Mouse (Mus musculus): ENCODE results near the gene Fstl4.

Gene Fstl4

GRCm38 (mm10) chr11:52764461-52764893, at the start of gene Fstl4:
Gene Fstl4, plus strand, starts transcription at chr11:52764634.
- DNase-seq (ENCODE audit: low read depth, low spot score), result no peak

- no peak for DNase-seq (ENCODE audit: low read depth, low spot score)
Measured at GRCm38 (mm10) chr11:52718570-52718969, 45.9 kb upstream of the Fstl4 start.

- no peak for DNase-seq (ENCODE audit: low read depth, low spot score)
Measured at GRCm38 (mm10) chr11:52721087-52721486, 43.3 kb upstream of the Fstl4 start.

GRCm38 (mm10) chr11:52722706-52723105, 41.7 kb upstream of the Fstl4 start:
- DNase-seq (ENCODE audit: low read depth, low spot score), result no peak

- DNase-seq (ENCODE audit: low read depth, low spot score), result no peak
Measured at GRCm38 (mm10) chr11:52726001-52726400, 38.4 kb upstream of the Fstl4 start.

- no peak for DNase-seq (ENCODE audit: low read depth, low spot score)
Measured at GRCm38 (mm10) chr11:52728479-52728878, 36.0 kb upstream of the Fstl4 start.

- DNase-seq (ENCODE audit: low read depth, low spot score), result no peak
Measured at GRCm38 (mm10) chr11:52729890-52730289, 34.5 kb upstream of the Fstl4 start.

GRCm38 (mm10) chr11:52731979-52732378, 32.5 kb upstream of the Fstl4 start:
- DNase-seq (ENCODE audit: low read depth, low spot score), result no peak

- no peak for DNase-seq (ENCODE audit: low read depth, low spot score)
Measured at GRCm38 (mm10) chr11:52734493-52735195, 29.8 kb upstream of the Fstl4 start.

- DNase-seq (ENCODE audit: low read depth, low spot score), result no peak
Measured at GRCm38 (mm10) chr11:52739187-52739586, 25.2 kb upstream of the Fstl4 start.

GRCm38 (mm10) chr11:52740466-52740865, 24.0 kb upstream of the Fstl4 start:
- DNase-seq (ENCODE audit: low read depth, low spot score), result no peak

GRCm38 (mm10) chr11:52743956-52744355, 20.5 kb upstream of the Fstl4 start:
- no peak for DNase-seq (ENCODE audit: low read depth, low spot score)

GRCm38 (mm10) chr11:52744593-52745450, 19.6 kb upstream of the Fstl4 start:
- DNase-seq (ENCODE audit: low read depth, low spot score), result no peak

- DNase-seq (ENCODE audit: low read depth, low spot score), result no peak
Measured at GRCm38 (mm10) chr11:52747206-52747605, 17.2 kb upstream of the Fstl4 start.

- DNase-seq (ENCODE audit: low read depth, low spot score), result no peak
Measured at GRCm38 (mm10) chr11:52747766-52748456, 16.5 kb upstream of the Fstl4 start.

GRCm38 (mm10) chr11:52749988-52750387, 14.4 kb upstream of the Fstl4 start:
- DNase-seq (ENCODE audit: low read depth, low spot score), result no peak

- DNase-seq (ENCODE audit: low read depth, low spot score), result no peak
Measured at GRCm38 (mm10) chr11:52752524-52752923, 11.9 kb upstream of the Fstl4 start.

GRCm38 (mm10) chr11:52753261-52753660, 11.2 kb upstream of the Fstl4 start:
- DNase-seq (ENCODE audit: low read depth, low spot score), result no peak

- no peak for DNase-seq (ENCODE audit: low read depth, low spot score)
Measured at GRCm38 (mm10) chr11:52761800-52762199, 2.6 kb upstream of the Fstl4 start.

GRCm38 (mm10) chr11:52764894-52765677, 652 bp downstream of the Fstl4 start:
- no peak for DNase-seq (ENCODE audit: low read depth, low spot score)

GRCm38 (mm10) chr11:52765678-52766254, 1.3 kb downstream of the Fstl4 start:
- DNase-seq (ENCODE audit: low read depth, low spot score), result no peak

All from embryo, embryonic 11.5 days (tissue).